Mouse (Mus musculus) heart, adult 9 months (tissue): ENCODE data around the gene Top3b.
"Not testable (repeated sequence)": the region's sequence is repeated elsewhere in the genome, so short reads cannot be mapped to it uniquely, and the experiment has no call there.

Experiments
- DNase-seq, 2 experiments: peaks; one replicate each; pipeline ENCODE4 v3.0.0; 2022; ENCODE audit warnings: low spot score in 2 of 2

The Top3b gene

DNA sequence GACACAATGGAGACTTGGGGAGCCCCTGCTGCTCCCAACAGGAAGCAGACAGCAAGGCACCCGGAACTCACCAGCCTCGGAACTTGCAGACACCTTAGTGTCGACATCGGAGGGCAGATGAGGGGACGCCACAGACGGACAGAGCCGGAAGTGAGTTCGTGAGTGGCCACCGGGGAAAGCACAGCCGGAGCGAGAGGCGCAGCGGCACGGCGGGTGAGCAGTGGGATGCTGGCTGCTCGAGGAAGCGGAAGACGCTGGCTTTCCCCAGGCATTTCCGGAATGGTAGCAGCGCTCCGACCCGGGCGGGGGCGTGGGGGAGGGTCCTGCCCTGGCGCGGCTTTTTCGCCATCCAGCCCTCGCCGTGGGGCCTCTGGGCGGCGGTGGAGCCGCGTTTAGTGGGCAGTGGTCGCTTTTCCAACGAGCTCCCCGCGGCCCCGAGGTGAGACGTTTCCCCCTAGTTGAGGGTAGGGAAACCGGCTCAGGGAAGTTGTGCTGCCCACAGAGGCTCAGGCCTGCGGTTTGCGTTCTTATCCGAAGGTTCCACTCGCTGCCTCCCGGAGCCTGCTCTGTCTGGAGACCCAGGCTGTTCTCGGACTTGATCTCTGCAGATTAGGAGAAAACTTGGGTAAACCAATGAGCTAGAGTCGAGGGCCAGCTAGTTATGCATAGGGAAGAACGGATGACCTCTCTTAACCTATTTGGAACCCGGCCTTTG is at the start of gene Top3b, which contains the start of gene Vpreb1:
Gene Top3b, plus strand, starts transcription at position 120 of the 715 bp plus-strand sequence.
Gene Vpreb1, minus strand, starts transcription at position 227 of the 715 bp plus-strand sequence.
- DNase-seq: peak; percentile 88 to 89

GRCm38 (mm10) chr16:16825476-16825875 is 45.1 kb upstream of the Top3b start:
- no peak for DNase-seq

GRCm38 (mm10) chr16:16826223-16826622 is 44.3 kb upstream of the Top3b start:
- no peak for DNase-seq

GRCm38 (mm10) chr16:16828757-16829615 is 41.5 kb upstream of the Top3b start, which contains the start of gene Spag6l:
Gene Spag6l (minus strand): TSS chr16:16829456.
- no peak for DNase-seq

DNA sequence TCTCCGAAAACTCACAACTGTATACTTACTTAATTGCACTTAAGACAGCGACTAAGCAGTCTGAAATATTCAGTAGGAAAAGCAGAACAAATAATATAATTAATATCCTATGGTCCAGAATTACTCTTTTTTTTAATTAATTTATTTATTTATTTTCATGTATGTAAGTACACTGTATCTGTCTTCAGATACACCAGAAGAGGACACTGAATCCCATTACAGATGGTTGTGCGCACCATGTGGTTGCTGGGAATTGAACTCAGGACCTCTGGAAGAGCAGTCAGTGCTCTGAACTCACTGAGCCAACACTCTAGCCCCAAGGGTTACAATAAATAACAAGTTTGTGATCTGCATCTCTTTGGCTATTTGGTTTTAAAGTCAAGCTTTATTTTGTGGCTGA is 40.9 kb upstream of the Top3b start:
- DNase-seq: no peak

- DNase-seq: no peak
Observed at GRCm38 (mm10) chr16:16849196-16849595, 21.3 kb upstream of the Top3b start.

DNA sequence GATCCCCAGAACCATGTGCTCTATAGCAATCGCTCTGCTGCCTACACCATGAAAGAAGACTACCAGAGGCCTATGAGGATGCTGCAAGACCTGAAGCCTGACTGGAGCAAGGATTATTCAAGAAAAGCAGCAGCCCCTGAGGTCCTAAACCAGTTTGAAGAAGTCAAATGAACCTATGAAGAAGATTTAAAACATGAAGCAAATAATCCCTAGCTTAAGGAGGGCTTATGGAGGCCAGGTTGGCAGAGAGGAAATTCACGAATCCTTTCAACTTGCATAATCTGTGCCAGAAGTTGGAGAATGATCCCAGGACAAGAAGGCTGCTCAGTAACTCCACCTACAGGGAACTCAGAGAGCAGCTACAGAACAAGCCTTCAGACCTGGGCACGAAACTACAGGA is 18.1 kb upstream of the Top3b start:
- DNase-seq: no peak

DNA sequence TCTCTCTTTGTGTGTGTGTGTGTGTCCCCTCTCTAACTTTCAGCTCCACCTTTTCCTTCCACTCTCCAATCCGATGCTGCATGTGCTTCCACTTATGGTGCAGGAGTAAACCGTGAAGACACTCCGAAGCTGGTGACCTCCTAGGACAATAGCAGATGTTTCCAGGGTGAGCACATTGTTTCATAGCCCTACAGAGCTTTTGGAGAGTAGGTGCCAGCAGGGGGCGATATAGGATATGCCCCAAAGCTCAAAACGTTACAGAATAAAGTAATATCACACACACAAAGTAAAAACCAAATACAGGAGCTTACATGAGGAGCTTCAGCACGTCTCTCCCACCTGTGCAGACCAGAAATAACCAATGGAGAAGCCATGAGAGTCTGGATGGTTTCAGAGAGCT is 15.7 kb upstream of the Top3b start:
- DNase-seq: peak; percentile 28 to 39

DNA sequence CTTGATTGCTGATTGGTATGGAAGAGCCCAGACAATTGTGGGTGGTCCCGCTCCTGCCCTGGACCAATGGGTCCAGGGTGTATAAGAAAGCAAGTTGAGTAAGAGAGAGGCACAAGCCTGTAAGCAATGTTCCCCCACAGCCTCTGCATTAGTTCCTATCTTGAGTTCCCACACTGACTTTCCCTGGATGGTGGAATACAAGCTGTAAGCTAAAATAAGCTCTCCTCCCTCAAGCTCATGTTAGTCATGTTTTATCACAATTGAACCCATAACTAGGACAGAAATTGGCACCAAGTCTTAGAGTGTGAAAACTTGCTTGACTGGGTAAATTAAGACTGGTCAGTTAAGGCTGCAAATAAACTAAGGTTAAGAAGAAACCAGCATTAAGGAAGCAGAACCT is 15.0 kb upstream of the Top3b start:
- DNase-seq: no peak

GRCm38 (mm10) chr16:16856054-16856453 is 14.5 kb upstream of the Top3b start:
- not testable (repeated sequence) for DNase-seq

DNA sequence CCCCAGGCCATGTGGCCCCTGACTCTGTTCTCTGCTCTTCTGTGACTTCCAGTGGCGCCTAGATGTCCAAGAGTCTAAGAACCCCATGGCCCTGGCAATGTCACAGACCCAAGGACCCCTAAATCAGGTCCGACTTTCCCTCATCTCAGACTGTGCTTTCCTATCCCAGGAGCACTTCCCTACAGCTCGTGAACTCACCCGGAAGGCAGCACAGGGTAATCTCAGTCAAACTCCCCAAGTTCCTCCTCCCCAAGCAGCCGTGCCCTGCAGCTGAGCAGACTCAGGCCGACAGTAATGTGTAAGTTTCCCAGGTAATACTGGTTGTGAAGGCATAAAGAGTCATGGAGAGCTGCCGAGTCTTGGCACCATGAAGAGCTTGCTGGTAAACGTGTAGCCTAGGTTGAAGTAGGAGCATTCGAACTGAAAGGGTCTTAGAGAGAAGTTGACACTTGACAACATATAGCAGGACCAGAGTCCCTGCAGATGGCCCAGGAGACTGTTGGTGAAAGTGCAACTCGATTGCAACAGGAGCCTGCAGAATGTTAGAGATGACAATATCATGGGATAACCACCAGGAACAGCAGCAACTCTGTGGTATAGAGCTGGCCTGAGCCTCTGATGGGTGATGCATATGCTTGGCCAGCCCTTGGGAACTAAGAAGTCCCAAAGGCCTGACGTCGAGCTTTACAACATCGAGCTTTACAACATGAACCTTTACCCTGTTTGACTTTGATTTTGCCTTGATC is 13.6 kb upstream of the Top3b start:
- DNase-seq: no peak

- no peak for DNase-seq
Observed at GRCm38 (mm10) chr16:16862288-16862687, 8.2 kb upstream of the Top3b start.

DNA sequence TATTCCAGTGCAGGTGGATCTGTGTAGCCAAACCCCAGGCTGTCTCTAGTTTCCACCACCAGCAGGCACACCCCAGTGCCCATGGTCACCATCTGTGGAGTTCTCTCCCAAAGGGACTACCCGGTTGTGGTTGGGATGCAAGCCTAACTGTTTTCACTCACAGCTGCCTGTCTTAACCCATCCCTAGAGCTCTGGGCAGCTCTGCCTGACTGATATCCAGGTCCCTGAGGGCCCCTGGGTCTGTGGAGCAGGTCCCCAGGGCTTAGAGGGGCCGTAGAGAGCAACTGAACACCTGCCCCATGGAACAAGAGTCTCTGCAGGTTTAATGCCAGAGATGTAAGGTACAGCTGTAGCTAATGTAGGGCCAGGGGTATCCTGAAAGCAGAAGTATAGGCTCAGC is 6.6 kb upstream of the Top3b start, which contains the start of gene Igll1:
Gene Igll1, minus strand, starts transcription at position 8 of the 400 bp plus-strand sequence.
- DNase-seq: no peak

DNA sequence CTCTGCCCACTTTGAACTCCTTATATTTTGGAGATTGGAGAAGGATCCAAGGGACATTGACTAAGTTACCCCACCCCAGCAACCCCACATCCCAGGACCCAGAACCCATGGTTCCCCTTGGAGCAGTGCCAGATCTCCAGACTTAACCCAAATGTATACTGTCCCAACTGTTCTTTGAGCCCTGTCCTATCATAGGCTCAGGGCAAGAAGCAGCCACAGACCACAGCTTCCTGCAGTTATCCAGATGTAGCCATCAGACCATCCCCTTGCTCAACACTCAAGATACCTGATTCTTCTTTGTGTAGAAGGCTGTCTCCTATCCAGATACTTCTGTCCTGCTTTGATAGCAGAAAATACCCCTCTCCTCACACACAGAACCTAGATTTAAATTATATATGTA is 5.3 kb upstream of the Top3b start:
- no peak for DNase-seq

- peak; percentile 7 to 18 for DNase-seq
Observed at GRCm38 (mm10) chr16:16865696-16866561, 4.6 kb upstream of the Top3b start.

- no peak for DNase-seq
Observed at GRCm38 (mm10) chr16:16870241-16870616, 307 bp upstream of the Top3b start.

- no peak for DNase-seq
Observed at GRCm38 (mm10) chr16:16879025-16879424, 8.5 kb downstream of the Top3b start.

GRCm38 (mm10) chr16:16888341-16888740 is 17.8 kb downstream of the Top3b start:
- no peak for DNase-seq

- no peak for DNase-seq
Observed at GRCm38 (mm10) chr16:16892366-16892765, 21.8 kb downstream of the Top3b start.

DNA sequence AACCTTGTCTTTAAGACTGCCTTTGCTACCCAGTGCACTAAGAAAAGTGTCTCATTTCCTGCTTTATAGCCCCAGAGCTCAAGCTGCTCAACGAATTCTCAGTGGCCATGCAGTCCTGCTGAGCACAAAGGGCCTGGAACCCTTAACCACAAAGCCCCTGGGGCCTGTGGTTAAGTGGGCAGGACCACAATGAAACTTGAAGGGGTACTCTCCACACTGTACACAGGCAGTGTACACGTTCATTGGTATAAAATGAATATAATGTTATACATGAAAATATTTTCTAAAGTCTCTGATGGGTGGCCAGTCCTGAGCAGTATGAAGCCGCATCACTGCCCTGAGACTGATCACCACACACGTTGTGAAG is 25.5 kb downstream of the Top3b start:
- DNase-seq: no peak

DNA sequence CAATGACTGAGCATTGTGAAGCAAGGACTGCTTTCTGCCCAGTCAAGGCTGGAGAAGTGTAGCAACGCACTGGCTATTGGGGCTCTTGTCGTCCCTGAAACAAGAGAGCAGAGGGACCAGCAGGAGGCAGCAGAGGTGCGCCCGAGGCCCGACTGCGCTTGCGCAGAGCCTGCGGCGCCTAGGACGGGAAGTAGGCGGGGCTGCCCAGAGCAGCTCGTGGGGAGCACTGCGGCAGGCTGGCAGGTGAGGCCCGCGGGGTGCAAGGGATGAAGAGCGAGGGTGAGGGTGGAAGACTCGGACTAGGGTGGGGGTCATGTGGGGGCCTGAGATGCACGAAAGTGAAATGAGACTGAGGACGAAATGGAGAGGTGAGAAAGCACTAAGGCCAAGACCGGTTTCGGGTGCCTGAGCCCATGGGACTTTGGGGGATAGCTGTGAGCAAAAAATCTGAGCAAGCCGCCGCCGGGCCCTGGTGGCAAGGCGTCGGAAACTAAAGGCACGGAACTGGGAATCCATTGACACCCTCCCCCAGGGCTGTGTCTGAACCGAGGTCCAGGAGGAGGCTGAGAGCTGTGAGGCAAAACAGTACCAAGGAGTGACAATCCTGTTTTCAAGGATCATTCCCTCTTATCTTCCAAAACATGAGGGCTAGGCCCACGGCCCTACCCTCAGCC is 26.0 kb downstream of the Top3b start, which contains the start of gene Ppm1f:
Gene Ppm1f, plus strand, starts transcription at position 88 of the 674 bp plus-strand sequence.
- DNase-seq: peak; percentile 92 to 94
